ENCODE assay signal across 21 mouse cellular contexts in the genomic region with DNA sequence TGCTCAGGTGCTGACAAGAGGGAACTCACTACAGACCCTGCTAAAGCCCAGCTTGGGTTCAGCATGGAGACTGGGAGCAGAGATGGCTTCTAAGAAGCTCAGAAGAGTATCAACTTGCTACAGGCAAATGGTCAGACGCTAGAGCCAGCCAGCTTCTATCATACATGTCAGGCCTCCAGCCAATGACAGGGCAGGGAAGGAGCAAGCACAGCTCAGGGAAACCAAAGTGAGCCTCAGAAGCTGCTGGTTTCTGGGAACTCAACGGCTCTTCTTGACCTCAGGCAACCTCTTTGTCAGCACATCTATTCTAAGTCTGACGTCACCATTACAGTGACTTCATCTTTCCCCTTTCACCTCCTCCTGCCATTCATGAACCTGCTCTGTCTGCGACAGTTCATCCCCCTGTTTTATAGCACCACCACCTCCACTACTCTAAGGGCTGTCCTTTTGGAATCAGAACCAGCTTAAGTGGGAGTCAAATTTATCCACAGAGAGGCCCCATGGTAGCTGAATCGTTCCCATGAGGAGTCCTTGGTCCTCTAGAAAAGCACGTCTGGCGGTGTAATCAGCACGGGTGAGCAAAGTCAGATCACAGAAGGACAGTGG.
DNase-seq lines count a peak whose midpoint lies in the region; ATAC-seq and TF ChIP-seq lines count a peak whose summit lies in the region.
"Had no signal": no experiment of that assay in that cellular context is flagged by ENCODE, and none has a peak within 500 bp of the region (broad histone marks: within the 10 kb centered on the region; RNA-seq: fewer than 3 reads in every experiment).

No protein-coding gene starts in this region.

- H3K27ac ChIP-seq in lung, embryonic 14.5 days (ENCODE audit: low read depth): no peak overlapping the region
- H3K27ac ChIP-seq in heart, embryonic 10.5 days: peak overlapping the region; percentile 17
- H3K27ac ChIP-seq in left cerebral cortex, adult 2 months: no peak overlapping the region
- H3K27ac ChIP-seq: forebrain, embryonic 13.5 days; hindbrain, embryonic 15.5 days; limb, embryonic 12.5 days; liver, embryonic 14.5 days; midbrain, embryonic 12.5 days; neural tube, embryonic 15.5 days had no signal

- no peak for ATAC-seq in lung, embryonic 14.5 days (ENCODE audit: insufficient read depth)
- ATAC-seq: forebrain, embryonic 13.5 days; intestine, embryonic 16.5 days had no signal

- no peaks in the 10 kb centered on the region for H3K9me3 ChIP-seq in lung, embryonic 14.5 days (ENCODE audit: low read depth, low read length)
- no peaks in the 10 kb centered on the region for H3K9me3 ChIP-seq in heart, embryonic 10.5 days
- H3K9me3 ChIP-seq: forebrain, embryonic 13.5 days; hindbrain, embryonic 15.5 days; neural tube, embryonic 15.5 days had no signal

- H3K4me2 ChIP-seq in lung, embryonic 14.5 days: no peak overlapping the region
- H3K4me2 ChIP-seq: forebrain, embryonic 13.5 days; hindbrain, embryonic 15.5 days; limb, embryonic 12.5 days; midbrain, embryonic 12.5 days; neural tube, embryonic 15.5 days had no signal

- no peaks in the 10 kb centered on the region for H3K27me3 ChIP-seq in lung, embryonic 14.5 days (ENCODE audit: insufficient read depth, low read length)
- H3K27me3 ChIP-seq in heart, embryonic 10.5 days (ENCODE audit: insufficient read depth, poor library complexity, severe bottlenecking): no peaks in the 10 kb centered on the region
- H3K27me3 ChIP-seq: forebrain, embryonic 13.5 days; limb, embryonic 12.5 days; midbrain, embryonic 12.5 days; neural tube, embryonic 15.5 days had no signal

- TF ChIP-seq CTCF in lung, embryonic 14.5 days (IDR thresholded peaks at IDR 0.05; ENCODE audit: low read depth): no peak
- no peak for TF ChIP-seq CTCF in left cerebral cortex, adult 2 months (IDR thresholded peaks at IDR 0.05)

- 46% methylated on average over 8 of the region's 8 CpGs for WGBS in lung, embryonic 14.5 days
- 35% methylated on average over 8 of the region's 8 CpGs for WGBS in heart, embryonic 10.5 days

- H3K36me3 ChIP-seq in lung, embryonic 14.5 days (ENCODE audit: insufficient read depth): no peaks in the 10 kb centered on the region
- H3K36me3 ChIP-seq in heart, embryonic 10.5 days: no peaks in the 10 kb centered on the region; the same call in 1 of the 2 replicates
- H3K36me3 ChIP-seq: hindbrain, embryonic 15.5 days; limb, embryonic 12.5 days; midbrain, embryonic 12.5 days; neural tube, embryonic 15.5 days had no signal

- intact Hi-C loops in left cerebral cortex, adult 2 months (cut with DNase I): no loop called here

- no peaks in the 10 kb centered on the region for H3K4me1 ChIP-seq in lung, embryonic 14.5 days (ENCODE audit: insufficient read depth)
- peaks cover 36% of the 10 kb centered on the region for H3K4me1 ChIP-seq in heart, embryonic 10.5 days
- H3K4me1 ChIP-seq: hindbrain, embryonic 15.5 days; limb, embryonic 12.5 days had no signal

- H3K4me3 ChIP-seq in lung, embryonic 14.5 days (ENCODE audit: low read depth, low read length): no peak overlapping the region
- no peak overlapping the region for H3K4me3 ChIP-seq in heart, embryonic 10.5 days
- H3K4me3 ChIP-seq in left cerebral cortex, adult 2 months: no peak overlapping the region
- H3K4me3 ChIP-seq: forebrain, embryonic 13.5 days; hindbrain, embryonic 15.5 days; limb, embryonic 12.5 days; midbrain, embryonic 12.5 days; myocyte; neural tube, embryonic 15.5 days had no signal

- peak; percentile 14 for DNase-seq in embryo, embryonic 10.5 days (ENCODE audit: low spot score)
- no peak for DNase-seq in embryo, embryonic 11 days
- DNase-seq in lung, embryonic 14.5 days: peak; percentile 24
- DNase-seq in lung, postnatal 4 days: no peak
- DNase-seq in heart, embryonic 10.5 days (ENCODE audit: low spot score): peak; percentile 76
- DNase-seq in mesoderm, embryonic 11.5 days (ENCODE audit: low read depth, low spot score): peak; percentile 23
- DNase-seq in cerebellum, adult 9-11 months: no peak
- no peak for DNase-seq in left cerebral cortex, adult 2 months (ENCODE audit: extremely low spot score in 1 of 2, low spot score in 2 of 2)
- DNase-seq: adrenal gland, postnatal 10 days; cerebellum, adult 8-10 months; kidney, postnatal 10 days; lung, postnatal 10 days; thymus, postnatal 4 days had no signal

- H3K9ac ChIP-seq in lung, embryonic 14.5 days: no peak overlapping the region
- H3K9ac ChIP-seq: forebrain, embryonic 13.5 days; hindbrain, embryonic 15.5 days; limb, embryonic 12.5 days; liver, embryonic 14.5 days; midbrain, embryonic 12.5 days; neural tube, embryonic 15.5 days had no signal

Comparison
In these comparisons a context has a peak if more than half of its experiments do, and no peak if none do; other contexts are left out.
1. DNase-seq: peak in embryo, embryonic 10.5 days (single experiment), lung, embryonic 14.5 days (single experiment), heart, embryonic 10.5 days (single experiment) and mesoderm, embryonic 11.5 days (single experiment); none in embryo, embryonic 11 days (single experiment), lung, postnatal 4 days (0 of 2), cerebellum, adult 9-11 months (single experiment) and left cerebral cortex, adult 2 months (0 of 2).